Mouse (Mus musculus) megakaryocyte-erythroid progenitor cell, adult 5-6 weeks (primary cell): Measurements from ENCODE around the gene Gm8126. TPM values are rescaled to one million over a fixed set of nuclear protein-coding genes. Genes with fewer than 3 reads are reported as not detected.

ENCODE experiments used
- total RNA-seq, 2 experiments: library from RNA; stranded (forward) in 1 of 2; stranded (reverse) in 1 of 2; fragments of 200-1000, 215-1000 nt in 1 of 2; fragments of >200 nt in 1 of 2; fragmentation: Nextera tagmentation in 1 of 2; gene quantifications; 2 replicates each; pipeline ENCODE4 v1.2.3; 2014 to 2017

The Gm8126 gene
- total RNA-seq, 2 experiments from 2014 or later: not detected

Other genes with a start within 250 kb of the Gm8126 start
- not detected in 2 replicates for gene Gm10376, start 243.0 kb upstream of the Gm8126 start, total RNA-seq (2014; fragmentation: Nextera tagmentation)
- gene Gm10376, start 243.0 kb upstream of the Gm8126 start, total RNA-seq (2017): not detected in 2 replicates
- not detected in 2 replicates for gene Gm8094, start 182.0 kb upstream of the Gm8126 start, total RNA-seq (2014; fragmentation: Nextera tagmentation)
- not detected in 2 replicates for gene Gm8094, start 182.0 kb upstream of the Gm8126 start, total RNA-seq (2017)
- gene Gm8104, start 158.0 kb upstream of the Gm8126 start, total RNA-seq (2014; fragmentation: Nextera tagmentation): not detected in 2 replicates
- not detected in 2 replicates for gene Gm8104, start 158.0 kb upstream of the Gm8126 start, total RNA-seq (2017)
- not detected in 2 replicates for gene Gm7233, start 78.8 kb upstream of the Gm8126 start, total RNA-seq (2014; fragmentation: Nextera tagmentation)
- not detected in 2 replicates for gene Gm7233, start 78.8 kb upstream of the Gm8126 start, total RNA-seq (2017)
- not detected in 2 replicates for gene Gm8122, start 23.3 kb upstream of the Gm8126 start, total RNA-seq (2014; fragmentation: Nextera tagmentation)
- not detected in 2 replicates for gene Gm8122, start 23.3 kb upstream of the Gm8126 start, total RNA-seq (2017)
- not detected in 2 replicates for gene Gm9732, start 16.4 kb downstream of the Gm8126 start, total RNA-seq (2014; fragmentation: Nextera tagmentation)
- gene Gm9732, start 16.4 kb downstream of the Gm8126 start, total RNA-seq (2017): not detected in 2 replicates
- gene Gm8127, start 35.2 kb downstream of the Gm8126 start, total RNA-seq (2014; fragmentation: Nextera tagmentation): not detected in 2 replicates
- gene Gm8127, start 35.2 kb downstream of the Gm8126 start, total RNA-seq (2017): not detected in 2 replicates
- gene 1700001F09Rik, start 89.2 kb downstream of the Gm8126 start, total RNA-seq (2014; fragmentation: Nextera tagmentation): not detected in 2 replicates
- gene 1700001F09Rik, start 89.2 kb downstream of the Gm8126 start, total RNA-seq (2017): not detected in 2 replicates
- gene Gm8138, start 157.7 kb downstream of the Gm8126 start, total RNA-seq (2014; fragmentation: Nextera tagmentation): not detected in 2 replicates
- not detected in 2 replicates for gene Gm8138, start 157.7 kb downstream of the Gm8126 start, total RNA-seq (2017)